Mouse (Mus musculus): Measurements from ENCODE around the gene Muc2.

The Muc2 gene

GRCm38 (mm10) chr7:141770988-141771387 is 80.8 kb downstream of the Muc2 start:
- no peak for DNase-seq

DNA sequence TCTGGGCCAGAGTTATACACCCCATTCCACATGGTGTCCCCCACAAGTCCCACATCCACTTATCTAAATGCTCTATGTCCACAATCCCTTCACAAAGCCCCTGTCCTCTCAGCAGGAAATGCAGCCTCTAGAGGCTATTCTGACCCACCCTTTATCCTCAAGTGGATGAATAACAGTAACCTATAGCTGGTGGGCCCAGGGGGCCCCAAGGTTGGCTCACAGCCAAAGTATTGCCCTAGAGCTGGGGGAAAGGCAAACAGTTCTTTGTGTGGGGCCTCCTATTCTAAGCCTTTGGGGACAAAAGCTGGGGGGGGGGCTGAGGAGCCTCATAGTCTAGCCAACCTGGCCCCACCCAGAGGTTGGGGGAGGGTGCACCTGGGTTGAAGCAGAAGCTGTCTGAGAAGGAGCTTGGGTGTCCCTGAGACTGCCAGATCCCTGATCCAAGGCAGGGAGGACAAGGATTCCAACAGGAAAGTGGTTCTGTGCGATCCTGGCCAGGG is 82.0 kb downstream of the Muc2 start:
- DNase-seq = no peak

DNA sequence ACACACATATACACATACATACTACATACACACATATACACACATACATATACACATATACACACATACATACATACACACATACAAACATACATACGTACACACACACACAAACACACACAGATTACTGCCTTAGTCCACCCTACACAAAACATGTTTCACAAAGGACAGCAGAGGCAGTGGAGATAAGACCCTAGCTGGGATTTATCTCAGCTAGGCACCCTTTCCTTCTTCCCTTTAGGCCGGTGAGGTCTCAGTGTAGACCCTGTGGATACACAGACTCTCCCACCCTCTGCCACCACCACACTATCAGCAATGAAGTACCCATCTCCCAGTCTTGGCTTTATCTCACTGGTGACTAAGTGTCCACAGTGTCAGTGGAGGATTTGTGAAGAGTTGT is 84.7 kb downstream of the Muc2 start:
- DNase-seq = no peak

DNA sequence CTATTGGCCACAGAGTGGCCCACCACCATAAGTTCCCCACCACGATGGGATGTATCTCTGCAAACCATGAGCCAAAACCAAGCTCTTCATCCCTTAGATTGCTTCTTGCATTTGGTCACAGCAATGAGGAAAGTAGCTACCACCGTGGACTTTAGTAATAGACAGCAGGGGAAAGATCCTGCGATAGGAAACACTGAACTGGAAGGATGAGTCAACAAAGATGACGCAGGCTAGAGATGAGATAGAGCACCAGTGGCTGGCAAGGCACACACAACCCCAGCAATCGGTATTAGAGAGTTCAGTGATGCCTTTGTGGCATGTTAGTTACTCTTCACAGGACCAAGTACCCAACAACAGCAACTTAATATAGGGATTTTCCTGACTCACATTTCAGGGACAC is 86.1 kb downstream of the Muc2 start:
- DNase-seq = no peak

- DNase-seq = no peak
These were observed 98.7 kb downstream of the Muc2 start, which contains the start of gene Muc5ac for GRCm38 (mm10) chr7:141788677-141789452. Gene Muc5ac, plus strand, starts transcription at chr7:141788972.

- no peak for DNase-seq
These were observed 104.1 kb downstream of the Muc2 start for GRCm38 (mm10) chr7:141794251-141794650.

DNA sequence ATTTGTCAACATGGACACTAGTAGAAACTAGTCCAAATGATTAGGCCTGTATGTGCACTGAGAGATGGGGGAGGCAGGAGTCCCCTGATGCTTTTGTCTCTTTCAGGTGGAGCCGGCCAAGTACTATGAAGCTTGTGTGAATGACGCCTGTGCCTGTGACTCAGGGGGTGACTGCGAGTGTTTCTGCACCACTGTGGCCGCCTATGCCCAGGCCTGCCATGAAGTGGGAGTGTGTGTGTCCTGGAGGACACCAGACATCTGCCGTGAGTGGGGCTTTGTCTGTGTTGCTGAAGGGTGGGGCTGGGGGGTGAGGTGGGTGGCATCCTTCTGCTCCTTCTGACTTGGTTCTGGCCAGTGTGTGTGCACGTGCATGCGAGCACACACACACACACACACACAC is 113.1 kb downstream of the Muc2 start:
- no peak for DNase-seq

Measured in thymus, postnatal 25 days (tissue).